Mouse (Mus musculus) spleen, adult 2 months (tissue): ENCODE data around the gene Adnp. TPM values are rescaled to one million over a fixed set of nuclear protein-coding genes. Genes with fewer than 3 reads are reported as not detected.
A peak's percentile ranks its signal among the peaks of the same experiment; 100 is the strongest.

Source experiments
- DNase-seq, 2 experiments: peaks; one replicate each; pipeline versions ENCODE4 v3.0.0 to v3.0.0-alpha.2; 2012 to 2021; ENCODE audit warnings: low spot score in 2 of 2, low read depth in 1 of 2
- H3K27ac ChIP-seq: fragments of 200-500 bp; 2 replicates; pipeline ENCODE4 v1.5.1; 2012; ENCODE audit warnings: low read length, inconsistent platforms; ENCODE audit not compliant: insufficient read depth
- H3K27me3 ChIP-seq: fragments of 200-500 bp; 2 replicates; pipeline ENCODE4 v1.6.1; 2012; ENCODE audit warnings: mild to moderate bottlenecking, moderate library complexity, low read length, inconsistent platforms; ENCODE audit not compliant: control insufficient read depth, insufficient read depth
- H3K36me3 ChIP-seq: fragments of 200-500 bp; 2 replicates; pipeline ENCODE4 v1.6.1; 2012; ENCODE audit warnings: mild to moderate bottlenecking, low read length, inconsistent platforms; ENCODE audit not compliant: control insufficient read depth, insufficient read depth
- H3K4me1 ChIP-seq: fragments of 200-500 bp; 2 replicates; pipeline ENCODE4 v1.6.1; 2011; ENCODE audit warnings: inconsistent platforms; ENCODE audit not compliant: control insufficient read depth, insufficient read depth, insufficient read length
- H3K4me3 ChIP-seq: fragments of 200-500 bp; 2 replicates; pipeline ENCODE4 v1.5.1; 2011; ENCODE audit warnings: mild to moderate bottlenecking, inconsistent platforms; ENCODE audit not compliant: insufficient read depth, insufficient read length; ENCODE audit errors: extremely low read depth
- CTCF ChIP-seq: fragments of 200-500 bp; IDR thresholded peaks from 2 replicates; pipeline ENCODE4 v1.5.1; 2011; ENCODE audit warnings: mild to moderate bottlenecking, inconsistent platforms; ENCODE audit not compliant: insufficient read depth, insufficient read length, insufficient replicate concordance; ENCODE audit errors: extremely low read depth
- POLR2A ChIP-seq: fragments of 200-500 bp; IDR thresholded peaks from 2 replicates; pipeline ENCODE4 v1.6.1; 2011; ENCODE audit warnings: low read depth, low read length, inconsistent platforms
- WGBS: fragments of 180-500 bp; shearing (Covaris S2); methylation state at CpG from one replicate; pipeline ENCODE4 v1.1.7; 2018; 5-methylcytosine and 5-hydroxymethylcytosine counted together
- polyA plus RNA-seq: library from polyadenylated mRNA; depleted of rRNA; stranded (reverse); fragments of >200 nt; gene quantifications from 2 replicates; pipeline ENCODE4 v1.2.3, GENCODE M21; 2012

Adnp gene
- polyA plus RNA-seq, 1 experiment, result 15.7 TPM

DNA sequence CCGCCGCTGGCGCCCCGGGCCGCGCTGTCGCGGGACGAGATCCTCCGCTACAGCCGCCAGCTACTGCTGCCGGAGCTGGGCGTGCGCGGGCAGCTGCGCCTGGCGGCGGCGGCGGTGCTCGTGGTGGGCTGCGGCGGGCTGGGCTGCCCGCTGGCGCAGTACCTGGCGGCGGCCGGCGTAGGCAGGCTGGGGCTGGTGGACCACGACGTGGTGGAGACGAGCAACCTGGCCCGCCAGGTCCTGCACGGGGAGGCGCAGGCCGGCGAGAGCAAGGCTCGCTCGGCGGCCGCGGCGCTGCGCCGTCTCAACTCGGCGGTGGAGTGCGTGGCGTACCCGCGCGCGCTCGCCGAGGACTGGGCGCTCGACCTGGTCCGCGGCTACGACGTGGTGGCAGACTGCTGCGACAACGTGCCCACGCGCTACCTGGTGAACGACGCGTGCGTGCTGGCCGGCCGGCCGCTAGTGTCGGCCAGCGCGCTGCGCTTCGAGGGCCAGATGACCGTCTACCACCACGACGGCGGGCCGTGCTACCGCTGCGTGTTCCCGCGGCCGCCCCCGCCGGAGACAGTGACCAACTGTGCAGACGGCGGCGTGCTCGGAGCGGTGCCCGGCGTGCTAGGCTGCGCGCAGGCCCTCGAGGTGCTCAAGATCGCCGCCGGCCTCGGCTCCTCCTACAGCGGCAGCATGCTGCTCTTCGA is 24.0 kb upstream of the Adnp start:
- TF ChIP-seq POLR2A (no peak), CTCF (no peak)
- Histone ChIP-seq H3K4me1 (peaks cover 13% of the 10 kb centered on the region), H3K27ac (peak overlapping the region; percentile 83), H3K36me3 (peaks cover 9% of the 10 kb centered on the region), H3K27me3 (no peaks in the 10 kb centered on the region), H3K4me3 (peak overlapping the region; percentile 88)
- DNase-seq, result no peak
- WGBS, result 4% methylated on average over 95 of the region's 105 CpGs

DNA sequence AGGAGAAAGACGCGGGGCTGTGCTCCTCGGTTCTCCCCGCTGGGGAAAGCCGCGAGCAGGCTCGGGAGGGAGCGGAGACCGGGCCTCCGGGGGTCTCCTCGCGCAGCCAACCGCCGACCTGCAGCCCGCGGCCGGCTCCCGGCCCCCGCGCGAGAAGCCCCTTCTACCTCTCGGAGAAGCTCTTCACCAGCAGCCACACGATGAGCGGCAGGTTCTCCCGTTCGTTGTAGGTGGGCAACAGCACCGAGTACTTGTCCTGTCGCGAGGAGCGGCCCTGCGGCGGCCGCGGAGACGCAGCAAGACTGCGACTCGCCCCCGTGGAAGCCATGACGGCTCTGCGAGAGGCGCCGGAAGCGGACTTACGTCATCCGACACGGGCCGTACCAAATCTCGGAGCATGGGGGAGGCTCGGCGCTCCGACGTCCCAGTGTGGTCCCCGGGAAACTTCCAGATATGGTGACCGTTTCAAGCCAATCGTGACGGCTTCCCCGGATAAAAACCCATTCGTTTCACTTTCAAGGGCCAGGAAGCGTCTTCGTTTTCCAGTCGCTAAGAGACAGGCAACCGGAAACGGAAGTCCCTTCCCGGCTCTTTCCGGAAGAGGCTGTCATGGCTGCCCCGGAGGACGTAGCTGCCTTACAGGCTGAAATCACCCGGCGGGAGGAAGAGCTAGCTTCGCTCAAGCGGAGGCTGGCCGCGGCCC is 23.3 kb upstream of the Adnp start, which contains the start of the genes Gm20716, Dpm1 and Mocs3:
Gm20716 (minus strand) TSS at position 339 of the 703 bp plus-strand sequence.
Dpm1 (minus strand) TSS at position 566 of the 703 bp plus-strand sequence.
Mocs3 (plus strand) TSS at position 597 of the 703 bp plus-strand sequence.
- under 1% methylated on average over 73 of the region's 73 CpGs for WGBS
- DNase-seq, result peak; percentile 73 to 85

DNA sequence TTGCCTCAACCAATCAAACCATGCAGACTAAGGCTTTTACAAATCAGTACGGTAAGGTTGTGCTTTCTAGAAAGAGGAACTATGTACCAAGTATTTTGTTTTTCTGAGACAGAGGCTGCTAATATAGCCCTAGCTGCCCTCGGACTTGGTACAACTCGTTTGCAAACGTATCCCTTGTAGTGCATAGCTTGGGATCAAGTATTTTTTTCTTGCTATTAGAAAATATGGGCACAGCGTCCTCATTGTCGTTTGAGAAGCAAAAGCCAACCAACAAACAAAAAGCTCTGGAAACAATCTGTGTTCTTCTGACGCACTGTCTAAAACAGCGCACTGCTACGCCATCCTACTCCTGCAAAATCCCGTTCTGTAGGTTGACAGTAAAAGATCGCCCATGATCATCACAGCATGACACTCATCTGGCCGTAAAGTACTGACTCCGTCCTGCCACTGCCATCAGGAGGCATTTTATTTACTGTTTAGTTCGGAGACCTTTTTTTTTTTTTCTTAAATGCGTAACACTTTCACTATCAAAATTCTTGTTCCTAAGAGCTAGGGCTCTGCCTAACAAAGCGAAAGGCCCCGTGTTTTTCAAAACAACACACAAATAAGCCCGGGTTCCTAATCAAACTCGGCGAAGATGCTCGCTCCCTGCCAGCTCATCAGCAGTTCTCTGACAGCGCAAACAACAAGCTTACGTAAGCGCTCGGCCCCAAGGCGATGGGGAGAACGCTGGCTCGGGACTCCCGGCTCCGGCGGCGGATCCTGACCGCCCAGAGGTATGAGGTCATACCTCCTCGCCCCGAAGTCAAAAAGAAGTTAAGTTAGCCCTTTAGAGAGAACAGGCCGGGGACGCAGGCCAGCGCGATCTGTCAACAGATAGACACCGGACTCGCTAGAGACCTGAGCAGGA is 22.5 kb upstream of the Adnp start:
- H3K36me3 ChIP-seq, result peaks cover 14% of the 10 kb centered on the region
- H3K27ac ChIP-seq, result peak overlapping the region; percentile 83; the same call in 1 of the 2 replicates
- H3K4me3 ChIP-seq, result peak overlapping the region; percentile 88
- TF ChIP-seq POLR2A (no peak), CTCF (no peak)
- 6% methylated on average over 41 of the region's 41 CpGs for WGBS
- no peaks in the 10 kb centered on the region for H3K27me3 ChIP-seq
- peaks cover 13% of the 10 kb centered on the region for H3K4me1 ChIP-seq
- DNase-seq, result no peak

More for the DNA sequence above, 23.3 kb upstream of the Adnp start, which contains the start of the genes Gm20716, Dpm1 and Mocs3:
- peak; percentile 95 for TF ChIP-seq POLR2A
- no peak for TF ChIP-seq CTCF
- peak within 1 kb of the TSS; percentile 88 for H3K4me3 ChIP-seq
- H3K4me1 ChIP-seq, result peaks cover 13% of the 10 kb centered on the region
- peaks cover 14% of the 10 kb centered on the region for H3K36me3 ChIP-seq
- no peaks in the 10 kb centered on the region for H3K27me3 ChIP-seq
- peak within 1 kb of the TSS; percentile 83 for H3K27ac ChIP-seq

DNA sequence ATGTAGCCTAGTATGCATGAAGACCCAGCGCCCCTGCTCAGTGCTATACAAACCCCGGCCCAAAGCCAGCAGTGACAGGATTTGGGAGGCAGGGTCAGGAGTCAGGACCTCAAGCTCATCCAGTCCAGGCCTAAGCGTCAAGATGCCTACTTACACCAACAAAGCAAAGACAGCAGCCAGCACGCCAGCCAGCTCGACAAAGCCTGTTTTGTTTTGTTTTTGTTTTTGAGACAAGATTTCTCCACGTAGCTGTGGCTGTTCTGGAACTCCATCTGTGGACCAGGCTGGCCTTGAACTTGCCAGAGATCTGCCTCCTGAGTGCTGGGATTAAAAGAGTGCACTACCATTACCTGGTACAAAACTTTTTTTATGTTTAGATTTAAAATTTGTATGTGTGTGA is 16.4 kb upstream of the Adnp start:
- H3K27me3 ChIP-seq, result no peaks in the 10 kb centered on the region
- H3K4me1 ChIP-seq, result no peaks in the 10 kb centered on the region
- DNase-seq, result no peak
- H3K36me3 ChIP-seq, result peaks cover 39% of the 10 kb centered on the region
- no peak overlapping the region for H3K27ac ChIP-seq
- no peak overlapping the region for H3K4me3 ChIP-seq
- TF ChIP-seq POLR2A (no peak), CTCF (no peak)
- WGBS, result 93% methylated on average over 6 of the region's 6 CpGs

DNA sequence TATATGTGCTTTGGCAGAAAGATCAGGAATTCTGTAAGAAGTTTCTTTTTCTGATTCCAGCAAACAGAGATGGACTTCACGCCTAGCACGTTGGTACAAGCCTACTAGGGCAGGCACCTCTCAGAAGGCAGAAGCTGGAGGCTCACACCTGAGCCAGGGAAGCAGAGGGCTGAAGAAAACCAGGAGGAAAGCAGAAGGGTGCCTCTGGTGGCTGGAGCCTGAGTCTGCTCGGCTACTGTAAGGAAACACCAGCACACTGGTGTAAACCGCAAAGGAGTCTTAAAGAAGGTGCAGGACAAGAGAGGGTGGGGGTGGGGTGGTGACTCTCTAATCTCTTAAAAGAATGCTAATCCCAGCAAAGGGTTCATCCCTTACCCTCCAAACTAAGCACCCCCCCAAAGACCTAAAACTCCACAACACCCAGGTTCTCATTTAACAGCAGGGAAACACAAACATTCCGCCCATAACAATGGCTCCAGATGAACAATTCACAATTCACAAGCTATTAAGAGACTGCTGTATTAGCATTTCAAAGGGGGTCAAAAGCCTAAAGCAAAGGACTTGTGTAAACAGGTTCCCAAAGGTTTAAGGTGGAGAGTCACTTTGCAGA is 7.0 kb upstream of the Adnp start:
- H3K4me1 ChIP-seq, result no peaks in the 10 kb centered on the region
- no peak overlapping the region for H3K4me3 ChIP-seq
- H3K27me3 ChIP-seq, result no peaks in the 10 kb centered on the region
- peaks cover 26% of the 10 kb centered on the region for H3K36me3 ChIP-seq
- TF ChIP-seq CTCF, result no peak
- no peak for TF ChIP-seq POLR2A
- H3K27ac ChIP-seq, result no peak overlapping the region
- no peak for DNase-seq
- WGBS, result 70% methylated on average over 5 of the region's 5 CpGs

DNA sequence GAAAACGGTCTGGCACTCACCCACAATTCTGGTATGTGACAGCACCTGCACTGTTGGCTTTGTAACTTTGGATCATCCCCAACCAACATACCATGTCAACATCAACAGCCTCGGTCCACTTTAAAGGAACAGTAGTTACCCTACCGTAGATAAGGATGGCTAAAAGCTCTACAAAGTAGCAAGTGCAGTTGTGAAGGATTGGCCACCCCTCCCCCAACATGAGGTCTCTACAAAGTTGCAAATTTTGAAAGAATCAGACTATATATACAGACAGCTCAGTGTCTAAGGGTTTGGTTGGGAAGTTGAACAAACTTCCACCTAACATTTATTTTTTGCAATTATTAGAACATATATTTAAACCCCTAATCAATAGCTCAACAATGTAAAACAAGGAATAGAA is 971 bp upstream of the Adnp start:
- H3K27ac ChIP-seq, result peak overlapping the region; percentile 98; the same call in 1 of the 2 replicates
- no peak for DNase-seq
- TF ChIP-seq CTCF (no peak), POLR2A (no peak)
- peaks cover 12% of the 10 kb centered on the region for H3K36me3 ChIP-seq
- H3K27me3 ChIP-seq, result no peaks in the 10 kb centered on the region
- peaks cover 14% of the 10 kb centered on the region for H3K4me1 ChIP-seq
- WGBS, result 95% methylated on average over 3 of the region's 3 CpGs
- no peak overlapping the region for H3K4me3 ChIP-seq
